Mouse (Mus musculus): ENCODE results near the gene Atf7ip. TPM values are rescaled to one million over a fixed set of nuclear protein-coding genes. Genes with fewer than 3 reads are reported as not detected.

The Atf7ip gene
- total RNA-seq, 4 experiments from 2014 or later = 90.9 to 100 (median 97.0) TPM

DNA sequence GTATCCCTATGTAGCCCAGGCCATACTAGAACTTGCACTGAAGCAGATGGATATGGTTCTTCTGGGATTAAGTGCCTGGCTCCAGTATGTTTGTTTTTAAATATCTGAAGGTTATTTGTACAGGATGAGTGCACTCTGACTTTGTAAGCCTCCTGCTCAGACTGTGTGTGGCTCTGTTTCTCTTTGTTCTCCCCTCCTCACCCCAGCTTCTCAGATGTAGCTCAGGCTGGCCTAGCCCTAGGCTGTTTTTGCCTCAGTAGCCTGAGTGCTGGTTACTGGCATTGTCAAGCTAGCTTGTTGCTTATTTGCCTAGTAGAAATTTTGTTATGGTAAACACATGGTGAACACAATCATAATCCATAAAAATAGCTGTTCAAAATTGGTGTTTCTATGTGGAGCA, 15.7 kb downstream of the Atf7ip start:
- DNase-seq (ENCODE audit: low spot score in 2 of 2) = no peak

DNA sequence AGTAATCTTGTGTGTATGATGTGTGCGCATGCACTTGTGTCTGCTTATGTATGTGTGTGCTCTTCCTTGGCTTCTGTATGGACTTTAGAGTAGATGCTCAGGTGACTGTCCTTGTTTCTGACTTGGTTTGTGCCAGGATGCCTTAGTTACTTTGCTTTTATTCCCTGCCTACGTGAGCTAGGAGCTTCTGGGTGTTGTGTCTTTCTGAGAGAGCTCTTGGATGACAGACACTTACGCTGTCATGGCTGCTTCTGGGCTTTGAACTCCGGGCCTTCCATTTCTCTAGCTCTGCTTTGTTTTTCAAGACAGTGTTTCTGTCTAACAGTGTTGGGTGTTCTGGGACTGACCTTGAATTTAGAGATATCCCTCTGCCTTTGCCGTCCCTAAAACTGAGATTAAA, 16.7 kb downstream of the Atf7ip start:
- no peak for DNase-seq (ENCODE audit: low spot score in 2 of 2)

DNA sequence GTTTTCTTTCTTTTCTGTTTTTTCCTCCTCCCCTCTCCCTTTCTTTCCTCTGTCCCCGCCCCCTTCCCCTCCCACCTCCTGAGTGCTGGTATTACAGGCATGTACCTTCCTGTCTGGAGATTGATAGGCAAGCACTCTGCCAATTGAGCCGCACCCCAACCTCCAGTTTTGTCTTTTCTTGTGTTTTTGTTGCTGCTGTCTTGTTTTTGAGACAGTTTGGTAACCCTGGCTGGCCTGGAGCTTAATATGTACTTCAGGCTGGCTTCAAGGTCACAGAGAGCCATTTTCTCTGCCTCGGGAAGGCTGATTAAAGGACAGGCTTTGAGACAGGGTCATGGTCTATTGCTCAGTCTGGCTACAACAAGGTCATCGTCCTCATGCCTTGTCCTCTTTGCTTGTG, 18.8 kb downstream of the Atf7ip start:
- no peak for DNase-seq (ENCODE audit: low spot score in 2 of 2)

DNA sequence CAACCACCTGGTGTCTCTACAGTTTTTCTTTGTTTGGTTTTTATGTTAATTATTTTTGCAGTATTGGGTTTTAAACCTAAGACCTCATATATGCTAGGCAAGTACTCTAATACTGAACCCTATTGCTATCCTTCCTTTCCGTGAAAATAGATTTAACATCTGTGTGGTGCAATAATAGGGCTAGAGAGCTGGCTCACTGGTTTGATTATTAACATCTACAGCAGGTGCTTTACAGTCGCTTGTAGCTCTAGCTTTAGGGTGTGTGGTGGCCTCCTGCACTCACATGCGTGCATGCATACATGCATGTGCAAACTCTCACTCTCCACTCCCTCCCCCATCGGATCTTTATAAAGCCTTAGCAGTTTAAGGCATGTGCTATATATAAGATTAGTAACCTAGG, 19.6 kb downstream of the Atf7ip start:
- DNase-seq (ENCODE audit: low spot score in 2 of 2) = no peak

DNA sequence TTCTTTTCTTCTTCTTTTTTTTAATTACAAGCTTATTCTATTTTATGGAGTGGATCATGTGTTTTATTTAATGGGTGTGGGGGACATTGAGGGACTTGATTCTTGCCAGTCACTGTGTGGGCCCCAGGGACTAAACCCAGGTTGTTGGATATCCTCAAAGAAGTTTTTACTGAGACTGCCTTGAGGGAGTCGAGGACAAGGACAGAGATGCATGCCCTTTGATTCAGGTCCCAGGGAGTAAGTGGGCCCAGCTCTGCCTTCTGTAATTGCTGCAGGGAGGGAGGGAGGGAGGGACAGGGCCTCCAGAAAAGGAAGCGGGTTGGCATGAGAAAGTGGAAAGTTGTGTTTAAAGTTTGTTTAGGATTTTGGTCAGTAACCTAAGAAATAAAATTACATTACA, 23.2 kb downstream of the Atf7ip start:
- no peak for DNase-seq (ENCODE audit: low spot score in 2 of 2)

DNA sequence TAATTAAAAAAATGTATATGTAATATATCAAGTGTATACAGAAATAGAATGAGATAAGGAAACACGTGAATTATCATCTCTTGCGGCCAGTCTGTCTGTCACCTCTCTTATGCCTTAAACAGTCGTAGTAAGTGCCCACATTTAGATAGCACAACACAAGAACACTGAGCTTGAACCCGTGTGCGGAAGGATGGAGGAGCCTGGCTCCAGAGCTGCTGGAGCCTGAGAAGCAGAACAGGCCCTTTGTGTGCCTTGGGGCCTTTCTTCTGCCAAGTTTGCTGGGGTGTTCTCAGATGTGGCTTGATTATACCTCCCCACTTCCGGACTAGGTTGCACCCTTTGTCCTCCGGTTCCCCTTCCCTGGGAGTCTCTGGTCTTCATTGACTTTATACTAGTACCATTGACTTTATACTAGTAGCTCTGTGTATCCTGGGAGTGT, 25.8 kb downstream of the Atf7ip start:
- no peak for DNase-seq (ENCODE audit: low spot score in 2 of 2)

DNA sequence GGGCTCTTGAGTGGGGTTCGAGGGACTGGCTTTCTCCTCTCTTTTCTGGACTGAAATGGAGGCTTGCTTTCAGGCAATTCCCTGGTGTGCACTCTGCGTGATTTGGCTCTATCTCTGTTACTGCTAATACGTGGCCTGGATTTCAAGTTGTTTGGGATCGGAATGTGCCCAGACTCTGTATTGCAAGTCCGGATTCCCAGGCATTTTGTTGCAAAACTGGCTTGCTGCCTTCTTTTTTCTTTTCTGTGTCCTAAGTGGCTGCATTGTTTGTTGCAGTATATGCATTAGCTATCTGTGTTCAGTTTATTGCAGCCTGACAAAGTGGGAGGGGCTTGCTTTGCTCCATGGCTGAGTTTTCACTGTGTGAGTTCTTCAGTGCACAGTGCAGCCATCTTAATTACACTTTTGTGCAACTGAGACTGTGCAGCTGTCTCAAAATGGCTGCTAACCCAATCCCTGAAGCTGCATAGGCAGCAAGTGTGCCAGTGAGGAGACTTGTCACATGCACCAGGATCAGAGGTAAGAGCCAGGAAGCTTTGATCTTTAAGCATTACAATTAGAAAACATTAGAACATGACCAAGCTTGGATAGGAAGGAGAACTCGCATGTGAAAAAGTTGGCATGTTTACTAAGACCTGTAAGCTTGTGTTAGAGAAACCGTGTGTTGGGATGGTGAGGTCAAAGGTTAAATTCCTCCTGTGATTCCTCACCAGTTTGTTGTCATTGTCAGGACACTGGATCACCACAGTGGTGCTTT, 26.7 kb downstream of the Atf7ip start:
- DNase-seq (ENCODE audit: low spot score in 2 of 2) = peak; percentile 76 to 82

DNA sequence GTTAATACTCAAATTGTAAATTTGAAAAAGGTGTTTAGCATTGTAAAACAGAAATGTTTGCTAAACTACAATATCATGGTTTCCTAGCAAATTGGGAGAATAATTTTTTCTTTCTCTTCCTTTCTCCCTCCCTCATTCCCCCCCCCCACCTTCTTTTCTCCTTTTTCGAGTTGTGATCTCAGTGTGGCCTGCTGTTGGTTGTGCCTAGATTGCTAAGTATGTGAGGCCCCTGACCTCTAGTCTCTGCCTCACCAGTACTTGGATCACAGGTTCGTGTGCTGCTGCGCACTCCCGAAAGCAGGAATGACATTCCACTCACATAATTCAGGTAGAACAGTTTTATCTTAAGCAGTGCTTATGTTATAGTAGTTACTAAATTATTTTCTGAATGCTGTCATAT, 27.8 kb downstream of the Atf7ip start:
- DNase-seq (ENCODE audit: low spot score in 2 of 2) = no peak

DNA sequence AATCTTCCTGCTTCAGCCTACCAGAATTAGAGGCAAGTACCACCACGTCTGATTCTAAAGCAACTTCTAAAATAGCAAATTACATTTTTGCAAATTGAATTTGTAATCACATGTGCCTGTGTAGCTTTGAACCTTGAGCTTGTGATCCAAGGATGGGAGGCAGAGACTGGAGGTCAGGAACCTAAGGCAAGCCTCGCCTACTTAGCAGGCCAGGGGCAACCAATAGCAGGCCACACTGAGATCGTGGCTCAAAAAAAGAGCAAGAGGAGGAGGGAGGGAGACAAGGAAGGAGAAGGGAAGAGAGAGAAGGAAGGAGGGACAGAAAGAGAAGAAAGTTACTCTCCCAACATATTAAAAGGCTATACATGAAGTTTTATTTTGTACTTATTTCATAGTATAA, 28.5 kb downstream of the Atf7ip start:
- DNase-seq (ENCODE audit: low spot score in 2 of 2) = no peak

DNA sequence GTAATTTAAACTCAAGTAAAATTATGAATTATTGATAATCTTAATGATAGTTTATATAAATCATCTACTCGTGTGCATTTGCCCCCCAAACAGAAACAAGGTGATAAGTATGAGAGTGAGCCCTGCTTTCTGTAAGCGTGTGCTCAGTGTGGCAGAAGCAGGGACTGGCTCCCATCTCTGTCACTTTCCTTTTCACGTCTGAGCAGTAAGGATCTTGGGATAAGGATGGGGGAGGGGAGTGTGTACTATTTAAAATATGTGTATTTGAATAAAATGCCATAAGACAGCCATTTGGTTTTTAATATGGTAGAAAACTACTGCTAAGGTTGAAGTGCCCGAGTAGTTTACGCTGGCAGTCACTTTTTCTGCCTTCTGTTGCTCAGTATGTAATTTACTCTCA, 29.2 kb downstream of the Atf7ip start:
- DNase-seq (ENCODE audit: low spot score in 2 of 2) = no peak

DNA sequence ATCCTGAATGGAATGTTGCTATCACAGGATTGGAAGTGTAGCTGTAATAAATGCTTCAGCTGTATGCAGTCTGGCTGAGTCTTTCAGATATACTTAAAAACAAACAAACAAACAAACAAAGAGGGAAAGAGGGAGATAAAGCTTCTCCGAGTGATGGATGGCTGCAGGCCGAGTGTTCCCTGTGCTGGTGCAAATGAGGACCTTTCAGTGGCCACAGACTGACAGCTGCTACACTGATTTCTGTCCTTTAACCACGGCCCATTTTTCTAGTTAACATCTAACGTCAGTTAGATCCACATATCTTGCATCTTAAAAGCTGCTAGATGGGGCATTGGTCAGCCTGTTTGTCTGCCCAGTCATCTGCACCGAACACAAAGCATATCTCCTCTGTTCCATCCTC, 30.2 kb downstream of the Atf7ip start:
- DNase-seq (ENCODE audit: low spot score in 2 of 2) = no peak

DNA sequence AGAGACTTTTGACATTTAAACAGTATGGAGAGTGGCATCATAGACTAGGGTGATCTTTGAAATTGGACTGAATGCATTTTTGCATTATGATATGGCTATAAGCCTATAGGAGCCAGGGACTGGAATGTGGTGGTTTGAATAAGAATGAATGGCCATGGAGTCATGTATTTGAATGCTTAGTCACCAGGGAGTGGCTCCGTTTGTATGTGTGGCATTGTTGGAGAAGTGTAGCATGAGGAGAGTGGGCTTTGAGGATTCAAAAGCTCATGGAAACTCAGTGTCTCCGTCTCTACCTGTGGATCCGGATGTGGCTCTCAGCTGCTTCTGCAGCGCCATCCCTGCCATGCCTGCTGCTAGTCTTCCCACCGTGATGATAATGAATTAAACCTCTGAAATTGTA, 35.4 kb downstream of the Atf7ip start:
- DNase-seq (ENCODE audit: low spot score in 2 of 2) = no peak

DNA sequence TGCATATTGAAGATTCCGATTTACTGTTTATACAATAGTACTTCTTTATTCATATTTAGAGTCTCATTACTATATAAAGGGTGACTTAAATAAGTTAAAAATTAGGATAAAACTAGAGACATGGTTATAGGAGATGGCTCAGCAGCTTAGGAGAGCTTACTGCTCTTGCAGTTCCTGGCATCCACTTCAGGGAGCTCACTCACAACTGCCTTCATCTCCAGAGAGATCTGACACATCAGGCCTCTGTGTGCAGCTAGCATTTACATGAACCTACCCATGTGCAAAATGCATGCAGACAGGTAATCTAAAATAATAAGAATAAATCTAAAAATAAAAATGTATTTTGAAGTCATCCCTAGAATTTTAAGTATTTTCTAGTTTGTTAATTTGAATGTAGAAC, 36.1 kb downstream of the Atf7ip start:
- no peak for DNase-seq (ENCODE audit: low spot score in 2 of 2)

DNA sequence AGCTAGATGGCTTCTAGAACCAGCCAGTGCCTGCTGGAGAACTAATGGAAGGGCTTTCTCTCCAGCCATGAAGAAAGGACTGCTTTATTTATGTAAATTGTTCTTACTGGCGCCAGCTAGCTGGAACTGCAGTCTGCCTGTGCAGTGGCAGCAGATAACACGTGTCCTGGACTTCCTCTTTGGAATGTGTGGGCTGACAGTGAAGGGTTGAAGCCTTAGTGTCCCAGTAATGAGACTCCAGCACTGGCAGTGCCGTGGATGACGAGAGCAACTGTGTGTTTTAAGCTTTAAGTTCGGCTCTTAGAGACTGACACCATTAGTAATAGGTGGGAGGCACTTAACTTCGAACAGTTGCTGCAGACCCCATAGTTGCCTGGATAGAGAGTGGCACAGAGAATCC, 37.2 kb downstream of the Atf7ip start:
- DNase-seq (ENCODE audit: low spot score in 2 of 2) = peak in 1 of 2 experiments; percentile 55

DNA sequence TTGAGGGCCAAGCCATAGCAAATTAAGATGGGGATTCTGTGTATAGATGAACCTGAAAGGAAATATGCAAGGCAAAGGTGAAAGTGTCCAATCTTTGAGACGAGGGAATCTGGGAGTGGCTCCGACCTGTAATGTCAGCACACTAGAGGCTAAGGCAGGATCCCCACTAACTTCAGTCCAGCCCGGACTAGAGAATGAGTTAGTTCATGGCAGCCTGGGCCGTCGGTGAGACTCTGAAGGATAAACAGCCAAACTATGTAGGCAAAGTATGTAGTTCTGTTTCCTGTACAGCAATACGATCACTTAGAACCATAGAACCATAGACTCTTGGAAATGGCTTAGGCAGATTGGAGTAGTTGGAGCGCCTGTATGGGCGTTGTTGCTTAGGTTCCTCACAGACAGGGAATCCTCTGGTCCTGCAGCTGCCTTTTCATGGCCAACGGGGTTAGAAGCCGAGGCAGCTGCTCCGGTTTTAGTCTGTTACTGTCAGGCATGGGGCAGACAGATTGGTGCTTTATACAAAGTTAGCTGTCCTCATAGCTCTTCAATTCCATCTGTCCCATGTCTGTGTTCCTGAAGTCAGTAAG, 39.4 kb downstream of the Atf7ip start:
- DNase-seq (ENCODE audit: low spot score in 2 of 2) = no peak

DNA sequence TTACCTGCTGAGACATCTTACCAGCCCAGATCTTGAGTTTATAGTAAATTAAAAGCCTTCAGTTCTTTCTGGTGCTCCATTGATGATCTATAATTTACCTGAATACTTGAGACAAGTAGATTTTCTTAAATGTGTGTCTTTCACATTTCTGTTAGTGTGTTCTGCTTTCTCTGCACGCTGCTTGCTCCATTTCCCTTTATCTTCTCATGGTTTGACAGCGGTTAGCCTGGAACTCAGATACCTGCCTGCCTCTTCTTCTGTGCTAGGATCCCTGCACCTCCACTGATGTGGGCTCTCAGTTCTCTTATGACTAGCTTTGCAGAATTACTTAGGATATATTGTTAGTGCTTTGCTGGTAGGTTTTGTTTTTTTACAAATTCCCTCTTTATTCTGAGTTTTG, 40.3 kb downstream of the Atf7ip start:
- DNase-seq (ENCODE audit: low spot score in 2 of 2) = no peak

DNA sequence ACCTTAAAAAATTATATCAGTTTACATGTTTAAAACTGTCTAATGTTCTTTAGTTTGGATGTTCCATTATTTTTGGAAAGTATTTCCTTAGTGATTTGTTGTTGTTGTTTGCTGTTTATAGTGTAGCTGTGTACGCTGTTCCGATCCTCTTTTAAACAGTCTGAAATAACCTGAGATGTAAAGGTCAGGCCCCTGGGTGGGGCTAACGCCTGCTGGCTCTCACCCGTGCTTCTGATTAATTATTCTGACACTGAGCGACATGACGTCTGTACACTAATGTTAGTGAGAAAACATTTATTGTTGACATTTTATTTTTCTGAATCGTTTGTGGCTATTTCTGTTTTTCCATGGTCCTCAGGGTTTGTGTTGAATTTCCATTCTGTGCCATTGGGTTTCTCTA, 41.0 kb downstream of the Atf7ip start:
- DNase-seq (ENCODE audit: low spot score in 2 of 2) = no peak

DNA sequence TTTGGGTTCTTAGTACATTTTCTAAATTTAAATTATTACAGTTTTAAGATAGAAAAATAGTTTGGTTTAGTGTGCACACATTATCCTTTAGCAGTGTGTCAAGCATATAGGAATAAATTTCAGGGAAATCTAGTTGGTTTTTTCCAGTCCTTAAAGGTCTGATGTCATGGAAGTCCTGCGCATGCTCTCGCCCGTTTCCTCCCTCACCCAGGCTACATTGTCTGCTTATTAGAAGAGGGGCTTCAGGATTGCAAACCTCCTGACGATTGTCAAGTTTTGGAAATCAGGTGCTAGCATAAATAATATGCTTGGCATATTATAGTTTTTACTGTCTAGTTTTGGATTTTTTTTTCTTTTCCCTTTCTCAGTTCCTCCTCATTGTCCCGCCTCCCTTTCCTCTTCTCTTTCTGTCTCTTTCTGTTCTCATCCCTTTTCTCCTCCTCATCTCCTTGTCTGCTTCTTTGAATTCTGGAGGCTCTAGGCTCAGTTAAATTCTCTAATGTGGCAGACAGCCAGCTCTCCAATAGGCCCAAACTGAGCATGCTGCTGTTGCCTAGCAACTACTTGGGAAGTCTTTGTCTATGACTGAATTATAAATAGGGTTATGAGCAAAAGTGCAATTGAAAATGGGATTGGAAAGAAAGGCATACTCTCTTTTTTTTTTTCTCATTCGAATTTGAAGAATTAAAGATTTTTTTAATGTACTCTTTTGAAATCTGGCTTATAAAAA, 42.2 kb downstream of the Atf7ip start:
- peak; percentile 88 for DNase-seq (ENCODE audit: low spot score in 2 of 2)

DNA sequence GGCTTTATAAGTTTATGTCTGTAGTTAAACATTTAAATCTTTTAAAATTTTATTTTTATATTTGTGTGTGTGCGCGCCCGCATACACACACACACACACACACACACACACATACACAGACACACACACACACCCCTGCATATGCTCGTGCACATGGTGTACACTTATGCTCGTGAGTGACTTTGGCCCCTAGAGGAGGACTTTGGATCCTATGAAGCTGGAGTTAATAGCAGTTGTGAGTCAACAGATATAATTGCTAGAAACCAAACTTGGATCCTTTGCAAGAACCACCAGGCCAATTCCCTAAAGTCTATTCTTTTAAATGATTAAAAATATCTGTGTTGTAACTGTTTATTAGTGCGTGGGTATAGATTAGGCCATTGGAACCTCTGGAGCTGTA, 42.8 kb downstream of the Atf7ip start:
- no peak for DNase-seq (ENCODE audit: low spot score in 2 of 2)

DNA sequence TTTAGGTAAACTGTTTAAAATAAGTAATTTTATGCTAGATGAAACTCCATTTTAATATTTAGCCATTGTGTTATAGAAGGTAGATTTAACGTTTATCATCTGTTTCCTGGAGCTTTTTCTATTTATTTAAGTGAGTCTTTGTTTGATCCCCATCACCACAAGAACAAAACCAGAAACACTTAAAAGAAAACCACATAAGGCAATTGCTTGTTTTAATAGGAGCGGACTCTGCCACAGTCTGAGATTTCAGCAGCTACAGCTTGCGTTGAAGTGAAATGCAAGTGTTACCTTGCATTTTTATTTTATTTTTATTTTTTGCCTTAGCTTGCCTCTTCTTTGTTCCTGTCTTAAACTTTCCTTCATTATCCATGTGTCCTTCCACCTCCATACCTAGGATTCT, 43.6 kb downstream of the Atf7ip start:
- DNase-seq (ENCODE audit: low spot score in 2 of 2) = no peak

DNA sequence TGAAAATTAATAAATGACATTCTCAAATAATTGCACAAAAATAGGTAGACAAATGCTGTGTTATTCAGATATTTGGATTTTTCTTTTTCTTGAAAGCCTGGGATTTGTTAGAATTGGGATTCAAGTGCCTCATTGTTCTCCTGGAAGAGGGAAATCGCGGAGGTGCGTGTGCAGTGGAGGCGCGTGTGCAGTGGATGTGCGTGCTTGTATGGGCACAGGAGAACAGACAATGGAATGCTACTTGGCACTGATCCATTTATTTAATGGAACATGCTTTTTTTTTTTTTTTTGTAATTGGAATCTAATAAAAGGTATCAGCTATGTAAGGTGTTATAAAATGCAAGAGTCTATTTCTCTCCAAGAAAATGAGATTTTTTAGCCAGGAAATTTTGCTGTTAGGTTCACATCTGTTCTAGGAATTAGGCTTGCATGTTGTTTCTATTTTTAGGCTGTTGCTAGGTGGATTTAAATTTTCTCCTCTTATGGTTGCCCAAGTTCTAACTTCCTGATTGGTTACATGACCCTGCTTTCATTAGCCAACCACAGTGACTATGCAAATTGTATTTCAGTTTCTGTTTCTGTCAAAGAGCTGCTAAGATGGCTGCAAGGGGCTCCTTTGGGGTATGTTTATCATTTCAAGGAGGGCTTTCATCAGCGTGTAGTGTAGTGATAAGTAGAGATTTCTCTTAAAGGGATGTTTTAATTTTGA, 44.8 kb downstream of the Atf7ip start:
- DNase-seq (ENCODE audit: low spot score in 2 of 2) = no peak

DNA sequence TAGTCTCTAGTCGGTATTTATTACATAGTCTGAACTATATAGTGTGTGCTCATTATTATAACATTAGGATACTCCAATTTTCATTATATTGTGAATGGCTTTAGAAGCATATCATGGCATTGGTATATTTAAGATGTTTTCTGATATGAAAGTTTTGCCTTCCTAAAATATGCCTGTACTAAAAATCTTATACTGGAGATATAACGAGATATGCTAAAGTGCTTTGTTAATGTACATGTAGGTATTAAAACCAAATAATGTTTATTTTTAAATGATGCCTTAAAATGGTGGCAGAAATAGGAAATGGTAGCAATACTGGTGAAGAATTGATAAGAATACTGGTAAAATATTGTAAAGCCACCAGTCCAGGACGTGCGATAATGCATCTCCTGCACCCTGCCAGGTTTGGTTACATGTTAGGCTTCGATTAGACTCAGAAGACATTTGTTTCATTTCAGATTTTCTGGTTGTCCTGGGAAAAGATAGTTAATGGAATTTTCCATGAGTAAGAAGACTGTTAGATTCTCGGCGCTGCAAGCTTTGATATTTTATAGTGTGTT, 45.7 kb downstream of the Atf7ip start:
- DNase-seq (ENCODE audit: low spot score in 2 of 2) = no peak
